Mouse (Mus musculus): ENCODE data around the gene Neurod1. TPM values are rescaled to one million over a fixed set of nuclear protein-coding genes. Genes with fewer than 3 reads are reported as not detected.
A peak's percentile ranks its signal among the peaks of the same experiment; 100 is the strongest.

The Neurod1 gene
- polyA plus RNA-seq, 1 experiment = not detected

DNA sequence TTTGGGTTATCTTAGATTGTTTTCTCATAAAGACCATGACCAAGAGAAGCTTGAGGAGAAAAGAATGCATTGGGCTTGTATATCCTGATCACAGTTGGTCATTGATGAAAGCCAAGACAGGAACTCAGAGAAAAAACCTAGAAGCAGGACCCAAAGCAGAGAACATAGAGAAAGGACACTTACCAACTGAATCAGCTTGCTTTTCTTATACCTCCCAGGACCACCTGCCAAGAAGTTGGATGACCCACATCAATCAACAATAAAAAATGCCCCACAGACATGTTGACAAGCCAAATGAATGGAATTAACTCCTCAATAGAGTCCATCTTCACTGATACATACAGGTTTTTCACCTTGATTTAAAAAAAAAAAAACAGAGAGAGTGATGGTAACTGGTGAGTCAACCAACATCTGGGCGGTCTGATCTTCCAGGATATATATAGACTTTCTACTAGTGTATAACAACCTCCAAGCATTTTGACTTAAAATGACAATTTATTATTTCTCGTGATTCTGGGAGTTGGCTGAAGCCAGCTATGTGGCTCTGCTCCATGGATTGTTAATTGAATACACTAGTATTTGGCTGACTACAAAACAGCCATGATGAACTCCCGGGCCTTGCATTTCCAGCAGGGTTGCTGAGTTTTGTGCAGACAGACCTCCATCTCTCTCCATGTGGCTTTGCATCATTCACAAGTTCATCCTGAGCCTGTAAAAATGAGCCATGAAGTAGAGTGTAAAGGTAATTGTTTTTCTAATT lies 12.5 kb downstream of the Neurod1 start:
- no peaks in the 10 kb centered on the region for H3K27me3 ChIP-seq (replicated peaks)
- H3K4me1 ChIP-seq = no peaks in the 10 kb centered on the region
- no peaks in the 10 kb centered on the region for H3K9me3 ChIP-seq
- H3K36me3 ChIP-seq (replicated peaks; ENCODE audit: low read length) = no peaks in the 10 kb centered on the region
- TF ChIP-seq GATA1 (IDR thresholded peaks at IDR 0.05; ENCODE audit: borderline replicate concordance, low read length) (no peak), FLI1 (IDR thresholded peaks at IDR 0.05; ENCODE audit: low read length) (no peak)
- H3K4me3 ChIP-seq (replicated peaks) = no peak overlapping the region

DNA sequence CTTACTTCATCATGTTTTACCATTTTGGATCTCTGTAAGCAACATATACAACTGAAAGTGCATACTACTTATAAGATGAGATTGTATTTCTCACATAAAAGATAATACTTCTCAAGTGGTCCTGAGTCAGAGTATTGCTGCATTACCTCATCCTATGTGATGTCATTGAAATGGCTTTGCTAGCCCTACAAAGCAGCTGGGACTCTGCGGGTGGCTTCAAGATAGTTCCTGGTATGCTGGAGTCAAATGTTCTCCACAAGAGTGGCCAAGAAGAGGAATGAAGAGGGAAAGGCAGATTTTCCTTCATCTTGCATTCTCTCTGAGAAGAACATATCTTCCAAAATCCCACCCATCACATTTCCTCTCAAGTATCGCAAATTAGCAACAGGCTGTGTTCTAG lies 13.2 kb downstream of the Neurod1 start:
- TF ChIP-seq FLI1 (IDR thresholded peaks at IDR 0.05; ENCODE audit: low read length) = no peak
- no peak for TF ChIP-seq GATA1 (IDR thresholded peaks at IDR 0.05; ENCODE audit: borderline replicate concordance, low read length)
- Histone ChIP-seq H3K36me3 (replicated peaks; ENCODE audit: low read length) (no peaks in the 10 kb centered on the region), H3K9me3 (no peaks in the 10 kb centered on the region), H3K4me3 (replicated peaks) (no peak overlapping the region), H3K27me3 (replicated peaks) (no peaks in the 10 kb centered on the region), H3K4me1 (no peaks in the 10 kb centered on the region)

DNA sequence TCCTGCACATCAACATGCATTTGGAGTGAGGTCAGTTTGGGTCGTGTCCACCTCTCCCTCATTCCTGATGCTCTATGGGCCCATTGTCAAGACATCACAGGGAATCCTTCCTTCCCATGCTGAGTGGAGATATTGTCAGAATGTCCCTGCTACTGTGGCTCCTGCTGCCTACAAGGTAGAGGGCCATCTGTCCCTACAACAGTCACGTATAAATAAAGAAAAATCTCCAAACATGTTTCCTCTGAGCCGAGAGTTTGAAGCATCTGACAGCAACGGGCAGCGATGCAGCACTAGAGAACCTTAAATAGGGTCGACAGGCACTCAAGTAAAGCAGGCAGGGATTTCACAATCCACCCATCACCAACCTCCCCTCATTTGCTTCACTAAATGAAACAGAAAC lies 13.6 kb downstream of the Neurod1 start:
- H3K9me3 ChIP-seq = no peaks in the 10 kb centered on the region
- no peak overlapping the region for H3K4me3 ChIP-seq (replicated peaks)
- no peak for TF ChIP-seq GATA1 (IDR thresholded peaks at IDR 0.05; ENCODE audit: borderline replicate concordance, low read length)
- H3K4me1 ChIP-seq = no peaks in the 10 kb centered on the region
- H3K27me3 ChIP-seq (replicated peaks) = no peaks in the 10 kb centered on the region
- H3K36me3 ChIP-seq (replicated peaks; ENCODE audit: low read length) = no peaks in the 10 kb centered on the region

DNA sequence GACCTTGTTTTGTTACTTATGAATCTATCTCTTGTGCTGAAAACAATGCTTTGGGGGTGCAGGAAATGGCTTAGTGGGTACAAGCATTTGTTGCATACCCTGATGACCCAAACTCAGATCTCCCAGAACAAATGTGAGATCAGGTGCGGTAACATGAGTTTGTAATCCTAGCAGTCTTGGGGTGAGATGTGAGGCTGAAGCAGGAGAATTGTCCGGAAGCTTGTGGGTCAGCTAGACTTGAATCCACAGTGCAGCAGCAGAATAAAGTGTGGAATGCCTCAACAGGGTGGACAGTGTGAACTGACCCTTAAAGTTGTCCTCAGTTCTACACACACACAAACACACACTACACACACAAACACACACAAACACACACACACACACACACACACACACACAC lies 14.3 kb downstream of the Neurod1 start:
- Histone ChIP-seq H3K36me3 (replicated peaks; ENCODE audit: low read length) (no peaks in the 10 kb centered on the region), H3K27me3 (replicated peaks) (no peaks in the 10 kb centered on the region), H3K4me3 (replicated peaks) (no peak overlapping the region), H3K9me3 (no peaks in the 10 kb centered on the region), H3K4me1 (no peaks in the 10 kb centered on the region)
- TF ChIP-seq FLI1 (IDR thresholded peaks at IDR 0.05; ENCODE audit: low read length) (no peak), GATA1 (IDR thresholded peaks at IDR 0.05; ENCODE audit: borderline replicate concordance, low read length) (no peak)

DNA sequence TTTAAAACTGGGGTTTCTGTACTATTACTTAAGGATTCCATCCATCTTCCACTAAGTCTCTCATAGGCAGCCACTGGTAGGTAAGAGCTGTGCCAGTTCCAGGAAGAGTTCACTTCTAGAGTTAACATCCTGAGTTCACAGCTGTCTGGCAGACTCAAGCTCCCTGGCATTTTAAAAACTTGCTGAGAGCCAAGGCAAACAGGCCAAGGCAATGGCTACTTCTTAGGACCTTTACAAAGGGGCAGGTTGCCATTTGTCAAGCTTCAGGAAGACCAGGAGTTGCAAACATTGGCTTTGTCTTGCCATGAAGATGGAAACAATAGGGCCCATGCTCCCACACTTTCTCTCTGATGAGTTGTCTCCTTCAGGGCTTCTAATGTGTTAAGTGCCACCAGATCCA lies 26.5 kb downstream of the Neurod1 start:
- Histone ChIP-seq H3K36me3 (replicated peaks; ENCODE audit: low read length) (no peaks in the 10 kb centered on the region), H3K4me1 (peaks cover 8% of the 10 kb centered on the region), H3K4me3 (replicated peaks) (no peak overlapping the region), H3K27me3 (replicated peaks) (peaks cover 30% of the 10 kb centered on the region), H3K9me3 (no peaks in the 10 kb centered on the region)
- TF ChIP-seq FLI1 (IDR thresholded peaks at IDR 0.05; ENCODE audit: low read length) (no peak), GATA1 (IDR thresholded peaks at IDR 0.05; ENCODE audit: borderline replicate concordance, low read length) (no peak)

DNA sequence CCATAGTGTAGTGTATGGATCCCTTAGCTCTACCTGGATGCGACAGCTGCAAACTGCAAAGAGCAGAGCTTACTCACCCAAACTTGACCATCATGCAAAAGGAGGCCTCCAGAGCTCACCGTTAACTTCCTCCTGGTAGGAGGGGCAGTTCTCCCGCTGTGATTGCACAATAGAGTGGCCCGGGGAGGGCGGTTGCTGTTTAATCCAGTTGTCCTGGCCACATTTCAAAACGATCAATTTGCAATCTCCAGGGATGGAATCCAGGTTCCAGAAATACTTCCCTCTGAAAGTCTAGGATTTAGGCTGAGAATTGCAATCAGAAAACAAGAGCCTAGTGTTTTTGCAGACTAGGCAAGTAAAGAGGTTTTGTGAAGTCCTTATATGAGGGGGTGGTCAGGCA lies 26.9 kb downstream of the Neurod1 start:
- Histone ChIP-seq H3K4me1 (peaks cover 8% of the 10 kb centered on the region), H3K27me3 (replicated peaks) (peaks cover 30% of the 10 kb centered on the region), H3K36me3 (replicated peaks; ENCODE audit: low read length) (no peaks in the 10 kb centered on the region), H3K9me3 (no peaks in the 10 kb centered on the region), H3K4me3 (replicated peaks) (no peak overlapping the region)
- TF ChIP-seq GATA1 (IDR thresholded peaks at IDR 0.05; ENCODE audit: borderline replicate concordance, low read length) (no peak), FLI1 (IDR thresholded peaks at IDR 0.05; ENCODE audit: low read length) (no peak)

DNA sequence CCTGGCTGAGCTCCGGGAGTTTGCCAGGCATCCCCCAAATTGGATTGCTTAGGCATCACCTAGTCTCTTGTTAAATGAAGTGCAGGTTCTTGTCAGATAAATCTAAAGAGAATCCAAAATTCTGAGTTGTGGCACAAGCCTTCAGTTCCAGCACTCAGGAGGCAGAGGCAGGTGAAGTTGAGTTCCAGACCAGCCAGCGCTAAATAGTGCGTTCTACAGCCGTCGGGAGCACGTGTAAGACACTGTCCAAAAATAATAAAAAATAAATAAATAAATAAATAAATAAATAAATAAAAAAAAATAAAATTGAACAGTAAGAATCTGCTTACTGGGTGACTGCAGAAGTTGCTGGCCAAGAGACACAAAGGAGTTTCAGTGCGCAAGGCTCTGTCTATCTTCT lies 27.4 kb downstream of the Neurod1 start:
- Histone ChIP-seq H3K4me3 (replicated peaks) (peak overlapping the region; percentile 91), H3K36me3 (replicated peaks; ENCODE audit: low read length) (no peaks in the 10 kb centered on the region), H3K27me3 (replicated peaks) (peaks cover 30% of the 10 kb centered on the region), H3K4me1 (peaks cover 8% of the 10 kb centered on the region), H3K9me3 (no peaks in the 10 kb centered on the region)
- TF ChIP-seq FLI1 (IDR thresholded peaks at IDR 0.05; ENCODE audit: low read length) (no peak), GATA1 (IDR thresholded peaks at IDR 0.05; ENCODE audit: borderline replicate concordance, low read length) (no peak)

DNA sequence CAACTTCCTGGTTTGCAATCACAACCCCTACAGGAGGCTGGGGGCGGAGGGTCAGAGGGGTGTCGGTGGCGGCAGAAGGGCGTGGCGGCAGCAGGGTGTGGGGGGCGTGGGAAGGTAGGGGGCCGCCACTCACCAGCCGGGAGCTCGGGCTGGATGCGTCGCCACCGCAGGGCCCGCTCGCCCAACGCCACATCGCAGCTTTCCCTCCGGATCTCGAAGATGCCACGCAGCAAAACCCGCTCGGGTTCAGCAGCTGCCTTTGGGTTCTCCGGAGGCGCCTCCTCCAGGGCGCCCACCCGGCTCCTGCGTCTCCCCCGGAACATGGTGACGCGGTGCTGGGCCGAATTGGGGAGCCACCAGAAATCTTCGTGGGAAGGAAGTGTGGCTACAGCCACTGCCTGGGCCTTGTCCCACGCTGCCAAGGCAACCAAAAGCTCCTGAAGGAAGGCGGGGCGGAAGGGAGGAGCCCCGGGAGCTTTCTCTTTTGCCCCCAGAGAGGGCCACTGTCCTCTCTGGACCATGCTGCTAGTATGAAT lies 27.9 kb downstream of the Neurod1 start:
- Histone ChIP-seq H3K4me1 (peaks cover 8% of the 10 kb centered on the region), H3K27me3 (replicated peaks) (peaks cover 30% of the 10 kb centered on the region), H3K4me3 (replicated peaks) (peak overlapping the region; percentile 91), H3K9me3 (no peaks in the 10 kb centered on the region), H3K36me3 (replicated peaks; ENCODE audit: low read length) (no peaks in the 10 kb centered on the region)
- TF ChIP-seq FLI1 (IDR thresholded peaks at IDR 0.05; ENCODE audit: low read length) = no peak
- no peak for TF ChIP-seq GATA1 (IDR thresholded peaks at IDR 0.05; ENCODE audit: borderline replicate concordance, low read length)

DNA sequence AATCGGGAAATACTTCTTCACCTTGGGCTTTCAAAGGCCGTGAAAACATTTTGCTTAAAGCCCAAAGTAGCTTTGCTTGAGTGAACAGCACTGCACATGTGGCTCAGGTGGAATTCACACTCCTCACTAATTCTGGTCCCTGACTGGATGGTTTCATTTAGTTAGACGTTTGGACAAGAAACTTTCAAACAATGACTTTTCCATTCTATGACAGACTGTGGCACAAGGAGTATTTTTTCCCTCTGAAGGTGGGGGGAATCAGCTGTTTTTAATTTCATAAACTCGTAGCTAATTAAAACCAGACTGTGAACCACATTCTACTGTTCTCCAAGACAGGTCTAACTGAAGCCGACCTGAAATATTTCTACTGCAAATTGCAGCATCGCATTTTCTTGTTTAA lies 28.5 kb downstream of the Neurod1 start:
- H3K9me3 ChIP-seq = no peaks in the 10 kb centered on the region
- no peak overlapping the region for H3K4me3 ChIP-seq (replicated peaks)
- no peak for TF ChIP-seq GATA1 (IDR thresholded peaks at IDR 0.05; ENCODE audit: borderline replicate concordance, low read length)
- TF ChIP-seq FLI1 (IDR thresholded peaks at IDR 0.05; ENCODE audit: low read length) = no peak
- H3K36me3 ChIP-seq (replicated peaks; ENCODE audit: low read length) = no peaks in the 10 kb centered on the region
- peaks cover 30% of the 10 kb centered on the region for H3K27me3 ChIP-seq (replicated peaks)
- peaks cover 8% of the 10 kb centered on the region for H3K4me1 ChIP-seq

DNA sequence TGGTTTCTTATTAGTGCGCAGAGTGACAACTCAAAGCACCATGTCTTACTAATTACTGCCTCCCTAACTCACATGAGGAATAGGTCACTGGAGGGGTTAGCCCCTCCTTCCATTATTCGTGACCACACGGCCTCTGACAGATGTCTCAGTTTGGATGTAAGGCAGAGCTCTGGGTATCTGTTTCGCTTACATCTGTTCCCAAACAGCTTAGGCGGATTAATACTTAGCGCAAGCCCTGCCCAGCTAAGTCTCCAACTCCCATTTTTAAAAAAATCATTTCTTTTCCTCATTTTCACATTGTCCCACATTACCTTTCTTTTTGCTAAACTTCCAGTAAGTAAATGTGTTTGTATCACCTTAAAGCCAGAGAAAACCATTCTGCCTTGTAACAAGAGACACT lies 34.9 kb downstream of the Neurod1 start:
- no peak overlapping the region for H3K4me3 ChIP-seq (replicated peaks)
- H3K9me3 ChIP-seq = no peaks in the 10 kb centered on the region
- TF ChIP-seq FLI1 (IDR thresholded peaks at IDR 0.05; ENCODE audit: low read length) (no peak), GATA1 (IDR thresholded peaks at IDR 0.05; ENCODE audit: borderline replicate concordance, low read length) (no peak)
- H3K4me1 ChIP-seq = no peaks in the 10 kb centered on the region
- H3K27me3 ChIP-seq (replicated peaks) = no peaks in the 10 kb centered on the region
- no peaks in the 10 kb centered on the region for H3K36me3 ChIP-seq (replicated peaks; ENCODE audit: low read length)

Data from megakaryocyte, embryonic 14.5 days (primary cell).